Mouse (Mus musculus) forebrain, embryonic 13.5 days (tissue): ENCODE data around the gene Ahnak. TPM values are rescaled to one million over a fixed set of nuclear protein-coding genes. Genes with fewer than 3 reads are reported as not detected.
"Not testable (repeated sequence)": the region's sequence is repeated elsewhere in the genome, so short reads cannot be mapped to it uniquely, and the experiment has no call there.

ENCODE experiments used
- ATAC-seq: fragments of 200-750 bp; cut with Nextera tagmentation; 2 replicates; pipeline ENCODE4 v1.8.0; 2017
- H3K27ac ChIP-seq: fragments of 300-500 bp; sonication (generic); 2 replicates; pipeline ENCODE4 v1.5.1; 2015; ENCODE audit warnings: inconsistent platforms, mild to moderate bottlenecking, moderate library complexity
- H3K27me3 ChIP-seq: fragments of 300-500 bp; sonication (generic); 2 replicates; pipeline ENCODE4 v1.6.1; 2015; ENCODE audit warnings: mild to moderate bottlenecking, inconsistent platforms
- H3K36me3 ChIP-seq: fragments of 300-500 bp; sonication (generic); 2 replicates; pipeline ENCODE4 v1.6.1; 2015; ENCODE audit warnings: mild to moderate bottlenecking, inconsistent platforms; ENCODE audit not compliant: poor library complexity, severe bottlenecking
- H3K4me1 ChIP-seq: fragments of 300-500 bp; sonication (generic); 2 replicates; pipeline ENCODE4 v1.6.1; 2015; ENCODE audit warnings: inconsistent platforms
- H3K4me2 ChIP-seq: fragments of 300-500 bp; sonication (generic); 2 replicates; pipeline ENCODE4 v1.6.1; 2015; ENCODE audit warnings: inconsistent platforms, mild to moderate bottlenecking, moderate library complexity
- H3K4me3 ChIP-seq: fragments of 300-500 bp; sonication (generic); 2 replicates; pipeline ENCODE4 v1.5.1; 2015; ENCODE audit warnings: mild to moderate bottlenecking, inconsistent platforms
- H3K9ac ChIP-seq: fragments of 300-500 bp; sonication (generic); 2 replicates; pipeline ENCODE4 v1.6.1; 2015; ENCODE audit warnings: mild to moderate bottlenecking, inconsistent platforms
- H3K9me3 ChIP-seq: fragments of 300-500 bp; sonication (generic); replicated peaks from 2 replicates; pipeline ENCODE4 v1.6.1; 2016; ENCODE audit warnings: inconsistent platforms
- WGBS: fragments of 180-500 bp; shearing (Covaris S2); methylation state at CpG from one replicate; pipeline ENCODE4 v1.1.7; 2015; 5-methylcytosine and 5-hydroxymethylcytosine counted together
- polyA plus RNA-seq: library from polyadenylated mRNA; unstranded; fragments of >200 nt; fragmentation: Nextera tagmentation; extraction: Ambion mirVana; gene quantifications from 2 replicates; pipeline ENCODE4 v1.2.1, GENCODE M21; 2015

Ahnak gene
- polyA plus RNA-seq, 1 experiment from 2014 or later = 2.8 TPM

- H3K9me3 ChIP-seq = no peaks in the 10 kb centered on the region
- H3K36me3 ChIP-seq = no peaks in the 10 kb centered on the region
Measured at GRCm38 (mm10) chr19:8999223-8999622, 10.1 kb downstream of the Ahnak start.

DNA sequence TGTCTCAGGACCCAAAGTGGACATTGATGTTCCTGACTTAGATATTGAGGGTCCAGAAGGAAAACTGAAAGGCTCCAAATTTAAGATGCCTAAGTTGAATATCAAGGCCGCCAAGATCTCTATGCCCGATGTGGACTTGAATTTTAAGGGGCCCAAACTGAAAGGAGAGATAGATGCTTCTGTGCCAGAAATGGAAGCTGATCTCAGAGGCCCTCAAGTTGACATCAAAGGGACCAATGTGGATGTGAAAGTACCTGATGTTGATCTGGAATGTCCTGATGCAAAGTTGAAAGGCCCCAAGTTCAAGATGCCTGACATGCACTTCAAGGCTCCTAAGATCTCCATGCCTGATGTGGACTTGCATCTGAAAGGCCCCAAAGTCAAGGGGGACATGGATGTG is 17.8 kb downstream of the Ahnak start:
- not testable (repeated sequence) for H3K4me1 ChIP-seq, ATAC-seq, H3K27ac ChIP-seq, H3K4me2 ChIP-seq, H3K4me3 ChIP-seq, H3K27me3 ChIP-seq, H3K9me3 ChIP-seq, H3K9ac ChIP-seq, H3K36me3 ChIP-seq
- 92% methylated on average over 2 of the region's 2 CpGs for WGBS

More at GRCm38 (mm10) chr19:8999223-8999622, 10.1 kb downstream of the Ahnak start:
- ATAC-seq = no peak
- Histone ChIP-seq H3K4me1 (no peaks in the 10 kb centered on the region; the same call in 1 of the 2 replicates), H3K4me2 (no peak overlapping the region), H3K27me3 (no peaks in the 10 kb centered on the region), H3K27ac (no peak overlapping the region), H3K4me3 (no peak overlapping the region), H3K9ac (no peak overlapping the region)
- WGBS = 94% methylated on average over 4 of the region's 4 CpGs

GRCm38 (mm10) chr19:9019298-9019697 is 30.2 kb downstream of the Ahnak start:
- ATAC-seq = no peak
- Histone ChIP-seq H3K27me3 (no peaks in the 10 kb centered on the region), H3K36me3 (no peaks in the 10 kb centered on the region), H3K4me1 (0 out of 2 replicates have a peak, but pooled peaks cover 6% of the 10 kb centered on the region), H3K4me2 (no peak overlapping the region), H3K27ac (no peak overlapping the region), H3K4me3 (no peak overlapping the region), H3K9ac (no peak overlapping the region), H3K9me3 (no peaks in the 10 kb centered on the region)
- WGBS = 88% methylated on average over 3 of the region's 3 CpGs

DNA sequence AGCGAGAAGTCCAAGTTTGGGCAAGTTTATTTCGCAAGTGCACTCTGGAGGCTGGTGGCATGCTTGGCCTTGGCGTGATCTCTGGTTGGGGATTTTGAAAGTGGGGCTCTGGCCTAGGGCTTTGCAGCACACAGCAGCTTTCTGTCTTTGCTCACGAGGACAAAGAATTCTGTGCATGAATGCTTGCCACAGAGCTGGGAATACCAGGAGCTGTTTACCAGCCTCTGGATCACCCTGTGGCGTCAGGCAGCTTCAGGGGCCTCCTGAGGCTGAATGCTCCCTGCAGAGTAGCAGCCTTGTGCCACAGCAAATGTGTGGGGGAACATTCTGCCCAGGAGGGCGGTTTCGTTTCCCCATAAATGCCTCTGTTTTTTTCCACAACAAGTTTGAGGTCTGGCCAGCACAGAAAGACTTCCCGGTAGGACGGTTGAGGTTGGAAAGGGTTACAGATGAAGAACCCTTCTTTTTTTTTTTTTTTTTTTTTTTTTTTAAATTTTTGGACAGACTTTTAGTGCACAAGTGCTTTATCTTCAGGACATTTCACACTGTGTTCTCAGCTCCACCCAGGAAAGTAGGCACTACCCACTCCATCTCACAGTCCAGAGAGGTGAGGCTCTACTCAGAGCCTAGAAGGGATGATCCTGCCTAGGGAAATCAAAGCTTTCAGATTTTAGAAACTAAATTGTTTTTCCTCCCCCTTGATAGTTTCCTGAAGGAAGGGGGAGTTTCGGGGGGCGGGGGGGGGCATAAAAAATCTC is 34.1 kb downstream of the Ahnak start:
- H3K4me2 ChIP-seq = no peak overlapping the region
- no peaks in the 10 kb centered on the region for H3K36me3 ChIP-seq
- no peaks in the 10 kb centered on the region for H3K27me3 ChIP-seq
- 59% methylated on average over 11 of the region's 11 CpGs for WGBS
- ATAC-seq = no peak
- H3K9me3 ChIP-seq = no peaks in the 10 kb centered on the region
- no peak overlapping the region for H3K4me3 ChIP-seq
- H3K9ac ChIP-seq = no peak overlapping the region
- 0 out of 2 replicates have a peak overlapping the region, but pooled peaks have one; percentile 31 for H3K27ac ChIP-seq
- H3K4me1 ChIP-seq = peaks cover 28% of the 10 kb centered on the region

DNA sequence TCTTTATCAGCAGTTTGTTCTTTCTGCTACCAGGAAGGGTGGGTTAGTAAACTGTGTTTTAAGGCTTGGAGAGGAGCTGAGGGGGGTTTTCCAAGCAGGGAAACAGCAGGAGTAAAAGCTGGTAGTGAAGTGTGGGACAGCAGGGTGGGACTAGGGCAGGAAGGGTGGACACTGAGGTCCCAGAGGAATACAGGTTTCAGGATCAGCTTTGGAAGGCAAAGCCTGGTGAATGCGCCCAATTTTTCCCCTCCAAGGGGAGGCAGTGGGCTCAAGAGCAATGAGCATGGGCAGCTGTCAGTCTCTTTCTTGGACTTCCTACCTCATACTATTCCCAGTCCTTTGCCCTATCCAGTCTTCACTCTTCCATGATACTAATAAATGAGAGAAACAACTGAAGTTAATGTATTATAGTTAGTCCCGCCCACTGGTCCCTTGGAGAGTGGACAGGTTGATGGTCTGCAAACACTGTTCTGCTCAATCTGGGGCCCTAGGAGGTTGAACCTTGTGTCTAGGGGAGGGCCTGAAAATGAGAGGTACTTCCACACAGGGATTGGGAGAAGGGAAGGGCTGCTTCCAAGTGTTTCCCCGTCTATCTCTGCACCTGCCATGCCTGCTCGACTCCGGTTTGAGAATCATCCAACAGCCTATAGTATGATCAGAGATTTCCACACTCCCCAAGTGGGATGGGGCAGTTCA is 36.6 kb downstream of the Ahnak start:
- no peak for ATAC-seq
- Histone ChIP-seq H3K4me3 (no peak overlapping the region), H3K9me3 (no peaks in the 10 kb centered on the region), H3K27me3 (no peaks in the 10 kb centered on the region), H3K9ac (no peak overlapping the region), H3K4me2 (no peak overlapping the region), H3K36me3 (no peaks in the 10 kb centered on the region), H3K27ac (no peak overlapping the region; the same call in 1 of the 2 replicates), H3K4me1 (peaks cover 38% of the 10 kb centered on the region)
- WGBS = 93% methylated on average over 5 of the region's 5 CpGs

GRCm38 (mm10) chr19:9026634-9027033 is 37.5 kb downstream of the Ahnak start:
- H3K27ac ChIP-seq = no peak overlapping the region
- H3K9ac ChIP-seq = no peak overlapping the region
- H3K4me3 ChIP-seq = no peak overlapping the region
- H3K27me3 ChIP-seq = no peaks in the 10 kb centered on the region
- no peaks in the 10 kb centered on the region for H3K36me3 ChIP-seq
- no peaks in the 10 kb centered on the region for H3K9me3 ChIP-seq
- peaks cover 38% of the 10 kb centered on the region for H3K4me1 ChIP-seq
- peak; percentile 92 for ATAC-seq
- 57% methylated on average over 4 of the region's 4 CpGs for WGBS
- no peak overlapping the region for H3K4me2 ChIP-seq

GRCm38 (mm10) chr19:9027795-9028194 is 38.7 kb downstream of the Ahnak start:
- WGBS = 24% methylated on average over 5 of the region's 5 CpGs
- Histone ChIP-seq H3K9me3 (no peaks in the 10 kb centered on the region), H3K4me3 (no peak overlapping the region), H3K27me3 (no peaks in the 10 kb centered on the region), H3K36me3 (no peaks in the 10 kb centered on the region), H3K4me2 (no peak overlapping the region), H3K4me1 (peaks cover 41% of the 10 kb centered on the region), H3K27ac (no peak overlapping the region), H3K9ac (no peak overlapping the region)
- ATAC-seq = peak; percentile 12; the same call in 1 of the 2 replicates

- H3K4me3 ChIP-seq = no peak overlapping the region
- no peak overlapping the region for H3K9ac ChIP-seq
- no peaks in the 10 kb centered on the region for H3K27me3 ChIP-seq
- no peaks in the 10 kb centered on the region for H3K9me3 ChIP-seq
- 72% methylated on average over 3 of the region's 3 CpGs for WGBS
- no peak overlapping the region for H3K27ac ChIP-seq
- H3K4me1 ChIP-seq = peaks cover 37% of the 10 kb centered on the region
- no peaks in the 10 kb centered on the region for H3K36me3 ChIP-seq
- ATAC-seq = no peak
- no peak overlapping the region for H3K4me2 ChIP-seq
Measured at GRCm38 (mm10) chr19:9028375-9028774, 39.3 kb downstream of the Ahnak start.

DNA sequence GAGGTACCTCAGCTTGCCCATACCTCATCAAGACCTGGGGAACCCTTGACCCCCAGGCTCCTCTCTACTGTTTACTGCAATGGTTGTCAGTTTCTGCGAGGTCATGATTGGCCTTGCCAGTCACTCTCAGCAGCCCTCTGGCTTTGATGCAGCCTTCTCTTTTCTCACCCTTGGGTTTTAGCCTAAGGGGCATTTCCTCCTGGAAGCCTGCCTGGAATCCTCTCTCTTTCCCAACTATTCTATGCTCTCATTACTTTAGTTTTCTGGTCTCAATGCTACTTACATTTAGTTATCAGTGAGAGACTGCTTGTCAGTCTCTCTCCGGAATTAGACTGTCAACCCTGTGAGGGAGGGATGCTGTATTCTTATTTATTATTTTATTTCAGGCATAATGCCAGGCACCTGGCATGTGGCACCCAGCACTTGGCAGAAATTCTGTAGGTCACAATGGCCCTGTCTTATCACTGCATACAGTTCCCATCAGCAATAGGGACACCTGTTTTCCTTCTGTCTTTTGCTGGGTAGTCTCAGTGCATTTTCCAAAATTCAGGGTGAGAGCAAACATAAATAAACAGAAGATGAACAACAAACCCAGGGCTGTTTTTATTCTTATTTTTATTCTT is 40.7 kb downstream of the Ahnak start:
- H3K4me1 ChIP-seq = peaks cover 37% of the 10 kb centered on the region
- no peaks in the 10 kb centered on the region for H3K27me3 ChIP-seq
- no peak overlapping the region for H3K4me3 ChIP-seq
- H3K4me2 ChIP-seq = no peak overlapping the region
- H3K36me3 ChIP-seq = no peaks in the 10 kb centered on the region
- 80% methylated on average over 2 of the region's 2 CpGs for WGBS
- H3K9me3 ChIP-seq = no peaks in the 10 kb centered on the region
- no peak for ATAC-seq
- no peak overlapping the region; the same call in 1 of the 2 replicates for H3K9ac ChIP-seq
- no peak overlapping the region for H3K27ac ChIP-seq

DNA sequence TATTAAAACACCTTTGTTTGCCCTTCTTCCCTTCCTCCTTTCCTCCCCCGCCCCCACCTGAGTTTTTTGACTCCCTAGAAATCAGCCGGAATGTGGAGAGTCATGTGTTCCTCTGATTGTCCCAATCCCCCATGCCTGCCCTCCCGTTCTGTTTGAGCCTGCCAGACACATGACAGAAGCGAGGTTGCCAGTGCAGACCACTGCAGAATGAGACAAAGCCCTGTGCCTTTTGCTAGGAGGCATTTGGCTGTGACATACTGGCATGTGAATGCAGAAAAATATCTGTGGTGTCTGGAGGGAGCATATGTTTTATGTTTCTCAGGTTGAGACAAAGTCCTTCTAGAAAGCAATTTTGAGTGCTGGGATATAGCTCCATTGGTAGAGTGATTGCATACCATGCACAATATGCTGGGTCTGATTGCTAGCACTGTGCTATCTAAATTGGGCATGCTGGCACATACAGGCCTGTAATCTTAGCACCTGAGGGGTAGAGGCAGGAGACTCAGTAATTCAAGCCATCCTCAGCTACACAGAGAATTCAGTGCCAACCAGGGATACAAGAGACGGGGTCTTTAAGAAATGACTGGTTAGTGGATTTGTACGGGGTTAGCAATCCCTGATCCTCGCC is 43.5 kb downstream of the Ahnak start:
- Histone ChIP-seq H3K9ac (no peak overlapping the region), H3K9me3 (no peaks in the 10 kb centered on the region), H3K27ac (no peak overlapping the region), H3K4me3 (no peak overlapping the region), H3K27me3 (no peaks in the 10 kb centered on the region), H3K36me3 (no peaks in the 10 kb centered on the region), H3K4me1 (peaks cover 19% of the 10 kb centered on the region), H3K4me2 (no peak overlapping the region)
- peak; percentile 33; the same call in 1 of the 2 replicates for ATAC-seq
- WGBS = 59% methylated on average over 7 of the region's 7 CpGs

- Histone ChIP-seq H3K4me2 (no peak overlapping the region), H3K27ac (no peak overlapping the region), H3K27me3 (no peaks in the 10 kb centered on the region), H3K4me3 (no peak overlapping the region), H3K9me3 (no peaks in the 10 kb centered on the region), H3K36me3 (no peaks in the 10 kb centered on the region), H3K9ac (no peak overlapping the region), H3K4me1 (peaks cover 14% of the 10 kb centered on the region)
- no peak for ATAC-seq
- WGBS = 72% methylated on average over 9 of the region's 9 CpGs
Measured at GRCm38 (mm10) chr19:9033412-9034340, 44.6 kb downstream of the Ahnak start.
